Mouse (Mus musculus) liver, embryonic 14.5 days (tissue): ENCODE measurements around the gene Dnm3. TPM values are rescaled to one million over a fixed set of nuclear protein-coding genes. Genes with fewer than 3 reads are reported as not detected.

ENCODE experiments used
- ATAC-seq: fragments of 200-750 bp; cut with Nextera tagmentation; 2 replicates; pipeline ENCODE4 v1.8.0; 2017; ENCODE audit warnings: moderate number of reproducible peaks, mild to moderate bottlenecking, moderate library complexity; ENCODE audit not compliant: insufficient read depth
- DNase-seq, 3 experiments: peaks; one replicate each; pipeline ENCODE4 v3.0.0-alpha.2; 2012 to 2013; ENCODE audit warnings: low read depth in 3 of 3, low spot score in 3 of 3
- H3K27ac ChIP-seq: fragments of 300-500 bp; sonication (generic); 2 replicates; pipeline ENCODE4 v1.5.1; 2014; ENCODE audit warnings: moderate library complexity, mild to moderate bottlenecking, control low read depth, inconsistent platforms
- H3K27me3 ChIP-seq: fragments of 300-500 bp; sonication (generic); 2 replicates; pipeline ENCODE4 v1.6.1; 2014; ENCODE audit warnings: mild to moderate bottlenecking, low read length, moderate library complexity; ENCODE audit not compliant: control insufficient read depth, insufficient read depth
- H3K36me3 ChIP-seq: fragments of 300-500 bp; sonication (generic); replicated peaks from 2 replicates; pipeline ENCODE4 v1.6.1; 2014; ENCODE audit warnings: low read depth; ENCODE audit not compliant: control insufficient read depth, insufficient read depth
- H3K4me1 ChIP-seq, 2 experiments: fragments of 200-500 bp in 1 of 2; fragments of 300-500 bp in 1 of 2; sonication (generic) in 1 of 2; replicated peaks; 2 replicates each; pipeline ENCODE4 v1.6.1; 2012 to 2014; ENCODE audit warnings: antibody characterized with exemption in 1 of 2, inconsistent platforms in 1 of 2, low read length in 1 of 2; ENCODE audit not compliant: control insufficient read depth in 2 of 2, insufficient read depth in 2 of 2
- H3K4me2 ChIP-seq: fragments of 300-500 bp; sonication (generic); 2 replicates; pipeline ENCODE4 v1.6.1; 2014; ENCODE audit warnings: low read depth, mild to moderate bottlenecking, control low read depth, moderate library complexity
- H3K4me3 ChIP-seq, 2 experiments: fragments of 200-500 bp in 1 of 2; fragments of 300-500 bp in 1 of 2; sonication (generic) in 1 of 2; 2 replicates each; pipeline ENCODE4 v1.5.1; 2012 to 2014; ENCODE audit warnings: low read depth in 2 of 2, low read length in 2 of 2, mild to moderate bottlenecking in 2 of 2, control low read depth in 1 of 2, inconsistent platforms in 1 of 2, moderate library complexity in 1 of 2; ENCODE audit not compliant: insufficient read depth in 1 of 2
- H3K9ac ChIP-seq: fragments of 300-500 bp; sonication (generic); replicated peaks from 2 replicates; pipeline ENCODE4 v1.6.1; 2014; ENCODE audit warnings: mild to moderate bottlenecking, control low read depth, moderate library complexity
- H3K9me3 ChIP-seq: fragments of 300-500 bp; sonication (generic); 2 replicates; pipeline ENCODE4 v1.6.1; 2016; ENCODE audit warnings: low read length, mixed read lengths; ENCODE audit not compliant: control insufficient read depth
- CTCF ChIP-seq: IDR thresholded peaks from 2 replicates; pipeline ENCODE4 v1.5.1; 2016; ENCODE audit warnings: antibody characterized with exemption, low read depth, control low read depth
- EP300 ChIP-seq: IDR thresholded peaks from 2 replicates; pipeline ENCODE4 v1.6.1; 2016; ENCODE audit warnings: antibody characterized with exemption, low read depth
- WGBS: fragments of 180-500 bp; shearing (Covaris S2); extraction: QIAGEN DNeasy Blood & Tissue Kit; methylation state at CpG from one replicate; pipeline ENCODE4 v1.1.7; 2014; ENCODE audit not compliant: insufficient replicate concordance; 5-methylcytosine and 5-hydroxymethylcytosine counted together
- polyA plus RNA-seq, 2 experiments: library from polyadenylated mRNA; depleted of rRNA in 1 of 2; stranded (reverse) in 1 of 2; unstranded in 1 of 2; fragments of >200 nt; fragmentation: Nextera tagmentation in 1 of 2; extraction: Ambion mirVana in 1 of 2; gene quantifications; 2 replicates each; pipeline versions ENCODE4 v1.2.1 to v1.2.3; 2012 to 2014

Gene Dnm3
- polyA plus RNA-seq, 2 experiments = 0.61 to 0.96 TPM

GRCm38 (mm10) chr1:162471089-162471488 is 6.7 kb downstream of the Dnm3 start:
- ATAC-seq = no peak
- Histone ChIP-seq H3K4me3 (no peak overlapping the region), H3K27ac (no peak overlapping the region), H3K4me1 (no peaks in the 10 kb centered on the region), H3K9ac (no peak overlapping the region), H3K27me3 (peaks cover 6% of the 10 kb centered on the region), H3K9me3 (no peaks in the 10 kb centered on the region), H3K36me3 (no peaks in the 10 kb centered on the region), H3K4me2 (no peak overlapping the region)
- no peak for DNase-seq
- no peak for TF ChIP-seq CTCF
- no peak for TF ChIP-seq EP300

DNA sequence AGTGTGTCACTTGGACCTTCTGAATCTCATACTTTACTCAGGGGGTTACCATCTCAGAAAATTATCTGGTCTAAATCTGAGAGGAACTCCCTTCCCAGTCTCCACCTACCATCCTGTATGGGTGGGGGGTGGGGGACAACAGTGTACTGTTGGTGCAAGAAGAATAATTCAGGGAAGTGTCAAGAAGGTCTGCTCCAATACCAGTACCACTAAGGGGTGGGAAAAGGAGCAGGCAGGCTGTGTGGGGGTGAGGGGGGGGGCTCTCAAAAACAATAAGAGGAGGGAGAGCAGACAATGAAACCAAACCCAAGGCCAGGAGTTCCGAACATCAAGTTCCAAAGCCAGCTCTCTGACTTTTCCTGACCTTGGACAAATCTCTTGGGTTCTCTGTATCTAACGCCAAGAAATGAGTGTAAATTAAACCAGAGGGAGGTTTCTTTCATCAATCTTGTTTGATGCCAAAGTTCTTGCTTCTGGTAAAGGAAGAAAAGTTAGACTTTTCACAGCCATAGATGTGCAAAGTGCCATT is 8.0 kb downstream of the Dnm3 start:
- no peaks in the 10 kb centered on the region for H3K9me3 ChIP-seq
- no peak overlapping the region for H3K4me3 ChIP-seq
- no peaks in the 10 kb centered on the region for H3K4me1 ChIP-seq
- no peak overlapping the region for H3K27ac ChIP-seq
- H3K9ac ChIP-seq = no peak overlapping the region
- H3K36me3 ChIP-seq = no peaks in the 10 kb centered on the region
- no peaks in the 10 kb centered on the region for H3K27me3 ChIP-seq
- H3K4me2 ChIP-seq = no peak overlapping the region
- WGBS = 58% methylated on average over 2 of the region's 2 CpGs
- TF ChIP-seq EP300 = no peak
- TF ChIP-seq CTCF = no peak
- ATAC-seq = no peak
- DNase-seq = no peak

DNA sequence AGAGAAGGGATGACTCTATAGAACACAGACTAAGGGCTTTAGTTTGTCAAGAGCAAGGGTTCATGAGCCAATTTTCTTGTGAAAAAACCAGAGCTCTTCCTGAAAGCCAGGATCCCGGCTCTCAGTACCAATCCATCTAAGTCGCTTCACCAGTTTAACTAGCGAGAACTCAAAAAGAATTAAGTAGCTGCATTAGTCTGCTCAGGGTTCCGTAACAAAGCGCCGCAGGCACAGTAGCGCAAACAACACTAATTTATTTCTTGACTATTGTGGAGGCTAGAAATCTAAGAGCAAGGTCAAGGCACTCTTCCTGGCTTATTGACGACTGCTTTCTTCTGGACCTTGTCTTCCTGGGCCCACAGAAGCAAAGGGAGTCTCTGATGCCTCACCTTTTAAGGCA is 14.2 kb downstream of the Dnm3 start:
- DNase-seq (no peak), ATAC-seq (no peak)
- Histone ChIP-seq H3K4me1 (no peaks in the 10 kb centered on the region), H3K9ac (no peak overlapping the region), H3K36me3 (no peaks in the 10 kb centered on the region), H3K27me3 (no peaks in the 10 kb centered on the region), H3K4me3 (no peak overlapping the region), H3K4me2 (no peak overlapping the region), H3K27ac (no peak overlapping the region), H3K9me3 (no peaks in the 10 kb centered on the region)
- WGBS = 75% methylated on average over 8 of the region's 8 CpGs
- no peak for TF ChIP-seq CTCF
- TF ChIP-seq EP300 = no peak

DNA sequence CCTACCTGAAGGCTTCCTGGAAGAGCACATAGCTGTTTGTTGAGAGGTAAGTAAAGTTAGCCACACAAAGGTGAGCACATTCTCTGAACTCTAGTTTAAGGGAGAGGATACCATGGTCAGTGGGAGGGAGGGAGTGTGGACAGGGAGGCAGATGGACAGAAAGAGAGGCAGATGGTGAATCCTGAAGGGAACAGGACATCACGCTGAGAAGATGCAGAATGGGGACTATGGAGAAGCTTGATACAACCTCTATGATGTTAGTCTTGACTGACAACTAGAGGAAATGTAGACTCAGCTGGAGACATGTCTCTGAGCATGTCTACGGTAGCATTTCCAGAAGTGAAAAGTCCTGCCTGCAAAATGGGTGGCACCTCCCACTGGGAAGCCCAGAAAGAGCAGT is 19.1 kb downstream of the Dnm3 start:
- WGBS = 43% methylated on average over 2 of the region's 2 CpGs
- no peak overlapping the region for H3K4me3 ChIP-seq
- no peaks in the 10 kb centered on the region for H3K9me3 ChIP-seq
- no peaks in the 10 kb centered on the region for H3K4me1 ChIP-seq
- H3K4me2 ChIP-seq = no peak overlapping the region
- DNase-seq = no peak
- no peak overlapping the region for H3K27ac ChIP-seq
- no peaks in the 10 kb centered on the region for H3K36me3 ChIP-seq
- no peak for ATAC-seq
- H3K27me3 ChIP-seq = no peaks in the 10 kb centered on the region
- TF ChIP-seq CTCF (no peak), EP300 (no peak)
- no peak overlapping the region for H3K9ac ChIP-seq

DNA sequence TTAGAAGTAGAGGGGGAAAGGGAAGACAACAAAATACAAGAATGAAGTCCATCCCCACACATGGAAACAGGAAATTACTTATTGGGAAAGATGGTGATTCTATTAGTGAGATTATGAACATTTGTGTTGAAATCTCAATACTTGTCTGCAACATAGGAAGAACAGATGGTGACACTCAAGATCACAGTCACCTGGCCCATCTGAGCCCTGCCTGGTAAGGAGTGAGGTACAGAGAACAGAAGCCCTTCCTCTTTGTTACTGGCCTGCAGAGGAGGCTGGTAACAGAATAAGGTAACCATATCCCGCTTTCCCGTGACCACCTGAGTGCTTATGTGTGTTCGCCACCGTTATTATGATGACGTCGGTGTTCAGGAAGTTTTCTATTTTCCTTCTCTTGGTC is 21.0 kb downstream of the Dnm3 start:
- Histone ChIP-seq H3K4me1 (no peaks in the 10 kb centered on the region), H3K4me3 (no peak overlapping the region), H3K27ac (no peak overlapping the region), H3K36me3 (no peaks in the 10 kb centered on the region), H3K9me3 (no peaks in the 10 kb centered on the region), H3K4me2 (no peak overlapping the region), H3K27me3 (no peaks in the 10 kb centered on the region), H3K9ac (no peak overlapping the region)
- no peak for TF ChIP-seq EP300
- no peak for TF ChIP-seq CTCF
- DNase-seq (no peak), ATAC-seq (no peak)
- WGBS = 69% methylated on average over 6 of the region's 6 CpGs
